8 mouse cellular contexts compared by ENCODE assay signal in genomic region chr11:95834742-95835710, GRCm38 (mm10). TPM values are rescaled to one million over a fixed set of nuclear protein-coding genes. Genes with fewer than 3 reads are reported as not detected.
A peak's percentile ranks its signal among the peaks of the same experiment; 100 is the strongest.
DNase-seq lines count a peak whose midpoint lies in the region; ATAC-seq and TF ChIP-seq lines count a peak whose summit lies in the region.

No protein-coding gene starts in this region.

- H3K36me3 ChIP-seq in intestine, embryonic 16.5 days (ENCODE audit: control insufficient read depth, insufficient read depth, low read length) = no peaks in the 10 kb centered on the region
- 0 out of 2 replicates have a peak, but pooled peaks cover 3% of the 10 kb centered on the region for H3K36me3 ChIP-seq in intestine, embryonic 15.5 days
- H3K36me3 ChIP-seq in intestine, postnatal 0 days (ENCODE audit: control insufficient read depth, insufficient read depth) = peaks cover 7% of the 10 kb centered on the region; the same call in 1 of the 2 replicates

- ATAC-seq in intestine, embryonic 16.5 days = no peak
- no peak for ATAC-seq in intestine, embryonic 15.5 days
- ATAC-seq in intestine, postnatal 0 days = no peak

- WGBS in intestine, embryonic 16.5 days = 27% methylated on average over 15 of the region's 15 CpGs
- WGBS in intestine, embryonic 15.5 days = 27% methylated on average over 15 of the region's 15 CpGs
- WGBS in intestine, postnatal 0 days = 28% methylated on average over 15 of the region's 15 CpGs

- peak overlapping the region; percentile 37; the same call in 1 of the 2 replicates for H3K27ac ChIP-seq in intestine, embryonic 16.5 days (ENCODE audit: low read length)
- H3K27ac ChIP-seq in intestine, embryonic 15.5 days = no peak overlapping the region
- no peak overlapping the region for H3K27ac ChIP-seq in intestine, postnatal 0 days (ENCODE audit: low read depth, low read length)

- TF ChIP-seq CTCF in intestine, postnatal 0 days (IDR thresholded peaks at IDR 0.05; ENCODE audit: low read depth) = no peak

- H3K27me3 ChIP-seq in intestine, embryonic 16.5 days (replicated peaks; ENCODE audit: control insufficient read depth, insufficient read depth, low read length) = peaks cover 44% of the 10 kb centered on the region
- peaks cover 45% of the 10 kb centered on the region for H3K27me3 ChIP-seq in intestine, embryonic 15.5 days (replicated peaks)
- peaks cover 33% of the 10 kb centered on the region for H3K27me3 ChIP-seq in intestine, postnatal 0 days (replicated peaks; ENCODE audit: control insufficient read depth, insufficient read depth, low read length)

- no peak overlapping the region for H3K4me3 ChIP-seq in intestine, embryonic 16.5 days (ENCODE audit: low read length)
- no peak overlapping the region for H3K4me3 ChIP-seq in intestine, embryonic 15.5 days (replicated peaks)
- no peak overlapping the region for H3K4me3 ChIP-seq in intestine, postnatal 0 days (ENCODE audit: low read depth, low read length)

- H3K9ac ChIP-seq in intestine, embryonic 16.5 days (ENCODE audit: low read depth, low read length) = 0 out of 2 replicates have a peak overlapping the region, but pooled peaks have one; percentile 19
- H3K9ac ChIP-seq in intestine, embryonic 15.5 days = no peak overlapping the region
- H3K9ac ChIP-seq in intestine, postnatal 0 days (ENCODE audit: low read depth, low read length) = no peak overlapping the region

- peaks cover 53% of the 10 kb centered on the region for H3K4me1 ChIP-seq in intestine, embryonic 16.5 days (ENCODE audit: control insufficient read depth, insufficient read depth, low read length)
- H3K4me1 ChIP-seq in intestine, embryonic 15.5 days (replicated peaks) = peaks cover 54% of the 10 kb centered on the region
- peaks cover 15% of the 10 kb centered on the region for H3K4me1 ChIP-seq in intestine, postnatal 0 days (replicated peaks; ENCODE audit: control insufficient read depth, insufficient read depth, low read length)

- H3K4me2 ChIP-seq in intestine, embryonic 16.5 days (ENCODE audit: low read depth, low read length) = no peak overlapping the region
- H3K4me2 ChIP-seq in intestine, embryonic 15.5 days (replicated peaks) = no peak overlapping the region
- H3K4me2 ChIP-seq in intestine, postnatal 0 days (replicated peaks; ENCODE audit: low read depth) = peak overlapping the region; percentile 51

- H3K9me3 ChIP-seq in intestine, embryonic 16.5 days (ENCODE audit: control insufficient read depth, low read length) = no peaks in the 10 kb centered on the region
- H3K9me3 ChIP-seq in intestine, embryonic 15.5 days = no peaks in the 10 kb centered on the region
- H3K9me3 ChIP-seq in intestine, postnatal 0 days (ENCODE audit: control insufficient read depth) = no peaks in the 10 kb centered on the region

- peak; percentile 96 for DNase-seq in MEL-GATA-1-ER (ENCODE audit: extremely low read depth, low read depth)
- peak; percentile 80 to 87 for DNase-seq in natural killer cell, adult 2 months (ENCODE audit: low spot score in 2 of 2)
- DNase-seq in testis, postnatal 10 days (ENCODE audit: low spot score) = no peak
- no peak for DNase-seq in adrenal gland, adult 18-20 months (ENCODE audit: low spot score in 2 of 2)
- no peak for DNase-seq in kidney, adult 11 months

RNA-seq across cellular contexts. Expression of gene Gngt2, which starts 2.0 kb away (rescaled TPM):
- 17.3 and 17.4 TPM in 2 replicates for polyA plus RNA-seq in intestine, embryonic 16.5 days (2015; fragmentation: Nextera tagmentation; extraction: Ambion mirVana)
- 20.3 and 21.7 TPM in 2 replicates for polyA plus RNA-seq in intestine, embryonic 15.5 days (2015; fragmentation: Nextera tagmentation; extraction: Ambion mirVana)
- 19.9 and 23.2 TPM in 2 replicates for polyA plus RNA-seq in intestine, postnatal 0 days (2015; fragmentation: Nextera tagmentation; extraction: Ambion mirVana)
- total RNA-seq in adrenal gland, adult 18-20 months (2021) = 10 to 100 TPM; 23.9 to 29.2 TPM

RNA-seq across cellular contexts. Expression of gene Abi3, which starts 7.2 kb away (rescaled TPM):
- 8.7 and 10.3 TPM in 2 replicates for polyA plus RNA-seq in intestine, embryonic 16.5 days (2015; fragmentation: Nextera tagmentation; extraction: Ambion mirVana)
- 9.5 and 10.0 TPM in 2 replicates for polyA plus RNA-seq in intestine, embryonic 15.5 days (2015; fragmentation: Nextera tagmentation; extraction: Ambion mirVana)
- polyA plus RNA-seq in intestine, postnatal 0 days (2015; fragmentation: Nextera tagmentation; extraction: Ambion mirVana) = 7.5 and 8.1 TPM in 2 replicates
- 10 to 100 TPM; 13.9 to 15.4 TPM for total RNA-seq in adrenal gland, adult 18-20 months (2021)

RNA-seq across cellular contexts. Expression of gene Phospho1, which starts 10.7 kb away (rescaled TPM):
- 0.43 and 0.51 TPM in 2 replicates for polyA plus RNA-seq in intestine, embryonic 16.5 days (2015; fragmentation: Nextera tagmentation; extraction: Ambion mirVana)
- 0.55 and 0.56 TPM in 2 replicates for polyA plus RNA-seq in intestine, embryonic 15.5 days (2015; fragmentation: Nextera tagmentation; extraction: Ambion mirVana)
- 2.6 and 2.9 TPM in 2 replicates for polyA plus RNA-seq in intestine, postnatal 0 days (2015; fragmentation: Nextera tagmentation; extraction: Ambion mirVana)
- total RNA-seq in adrenal gland, adult 18-20 months (2021) = 100 to 1,000 TPM; 202 to 415 TPM

Comparison
In these comparisons a context has a peak if more than half of its experiments do, and no peak if none do; other contexts are left out.
1. DNase-seq: peak in MEL-GATA-1-ER (single experiment) and natural killer cell, adult 2 months (2 of 2); none in testis, postnatal 10 days (single experiment), adrenal gland, adult 18-20 months (0 of 2) and kidney, adult 11 months (single experiment).